Mouse (Mus musculus) effector memory CD4-positive, alpha-beta T cell, adult 7 months (primary cell): ENCODE results near the gene Fbxl13. TPM values are rescaled to one million over a fixed set of nuclear protein-coding genes. Genes with fewer than 3 reads are reported as not detected.

Source experiments
- polyA plus RNA-seq: library from polyadenylated mRNA; unstranded; fragments of 100-300 nt; shearing (Covaris generic); gene quantifications from one replicate; pipeline ENCODE4 v1.2.1, GENCODE M21; 2017

The Fbxl13 gene
- polyA plus RNA-seq, result not detected

DNA sequence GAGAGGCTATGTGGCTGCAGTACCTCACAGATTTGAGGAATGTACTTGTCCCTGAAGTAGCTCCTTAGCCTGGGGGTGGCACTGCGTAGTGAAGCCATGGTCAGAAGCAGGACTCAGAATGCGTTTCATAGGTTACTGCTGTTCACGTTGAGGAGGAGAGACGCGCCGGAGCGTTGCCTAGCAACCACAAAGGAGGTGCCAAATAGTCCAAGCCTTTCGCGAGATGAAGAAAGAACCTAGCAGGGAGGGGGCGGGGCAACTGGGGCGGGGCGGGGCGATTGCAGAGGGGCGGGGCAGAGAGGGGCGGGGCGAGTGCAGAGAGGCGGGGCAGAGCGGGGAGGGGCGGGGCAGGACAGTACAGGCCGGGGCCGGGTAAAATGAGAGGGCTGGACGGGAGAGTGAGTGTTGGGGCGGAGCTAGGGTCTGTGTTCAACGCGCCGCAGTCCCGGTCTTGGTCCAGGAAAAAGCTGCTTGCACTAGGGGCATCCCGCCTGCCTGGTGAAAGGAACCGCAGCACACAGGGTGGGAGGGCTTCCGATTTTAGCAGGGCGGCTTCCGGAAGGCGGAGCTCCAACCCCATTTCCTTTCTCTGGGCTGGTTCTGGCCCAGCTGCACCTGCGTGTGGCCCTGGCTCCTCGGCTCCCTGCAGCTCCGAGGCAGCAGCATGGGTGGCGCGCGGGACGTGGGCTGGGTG, at the start of gene Fbxl13, which contains the start of gene Armc10:
Gene Fbxl13 (minus strand): TSS at position 196 of the 694 bp plus-strand sequence.
Gene Armc10 (plus strand): TSS at position 375 of the 694 bp plus-strand sequence.

GRCm38 (mm10) chr5:21543409-21544201, 101.8 kb downstream of the Fbxl13 start, which contains the start of gene Lrrc17:
TSS of gene Lrrc17 (plus strand) at chr5:21543559.

Other genes with a start within 250 kb of the Fbxl13 start
- 0.15 TPM for gene Ccdc146, start 221.0 kb downstream of the Fbxl13 start, polyA plus RNA-seq
- gene Fam185a, start 220.7 kb downstream of the Fbxl13 start, polyA plus RNA-seq, result 2.9 TPM
- gene Lrrc17, start 102.1 kb downstream of the Fbxl13 start, polyA plus RNA-seq, result not detected
- gene Armc10, start 179 bp upstream of the Fbxl13 start, polyA plus RNA-seq, result 23.7 TPM
- gene Napepld, start 55.8 kb upstream of the Fbxl13 start, polyA plus RNA-seq, result 1.4 TPM
- 40.6 TPM for gene Pmpcb, start 91.5 kb upstream of the Fbxl13 start, polyA plus RNA-seq
- gene Dnajc2, start 139.6 kb upstream of the Fbxl13 start, polyA plus RNA-seq, result 61.1 TPM
- 107 TPM for gene Psmc2, start 139.6 kb upstream of the Fbxl13 start, polyA plus RNA-seq
- not detected for gene Slc26a5, start 220.0 kb upstream of the Fbxl13 start, polyA plus RNA-seq